Comparison of ENCODE assay signal across 8 mouse cellular contexts in genomic region chr6:140514205-140515110, GRCm38 (mm10).
A peak's percentile ranks its signal among the peaks of the same experiment; 100 is the strongest.
DNase-seq lines count a peak whose midpoint lies in the region; ATAC-seq and TF ChIP-seq lines count a peak whose summit lies in the region.

No protein-coding gene starts in this region.

- ATAC-seq in embryonic facial prominence, embryonic 13.5 days (ENCODE audit: insufficient number of reproducible peaks, insufficient read depth, low FRiP score, low TSS enrichment, low read depth): no peak
- ATAC-seq in hindbrain, embryonic 12.5 days (ENCODE audit: low FRiP score): no peak
- ATAC-seq in lung, embryonic 14.5 days (ENCODE audit: insufficient read depth): peak; percentile 68; the same call in 1 of the 2 replicates

- peak; percentile 41 for DNase-seq in right cerebral cortex, adult 18-20 months
- DNase-seq in right cerebral cortex, adult 2 months (ENCODE audit: low spot score in 2 of 2): no peak
- peak; percentile 72 for DNase-seq in lung, embryonic 14.5 days
- DNase-seq in layer of hippocampus, adult 9-10 months (ENCODE audit: low spot score): no peak
- DNase-seq in left cerebral cortex, adult 8-10 months (ENCODE audit: low spot score in 2 of 2): no peak

- no peak overlapping the region for H3K4me3 ChIP-seq in embryonic facial prominence, embryonic 13.5 days
- H3K4me3 ChIP-seq in hindbrain, embryonic 12.5 days: no peak overlapping the region
- no peak overlapping the region for H3K4me3 ChIP-seq in lung, embryonic 14.5 days (ENCODE audit: low read depth, low read length)
- H3K4me3 ChIP-seq in olfactory bulb, adult 2 months (ENCODE audit: insufficient read depth, low read depth, low read length): peak overlapping the region; percentile 21; the same call in 1 of the 2 replicates

- TF ChIP-seq POLR2A in olfactory bulb, adult 2 months (IDR thresholded peaks at IDR 0.05; ENCODE audit: insufficient read depth, low read depth, low read length): no peak

- H3K27me3 ChIP-seq in embryonic facial prominence, embryonic 13.5 days: no peaks in the 10 kb centered on the region
- H3K27me3 ChIP-seq in hindbrain, embryonic 12.5 days: no peaks in the 10 kb centered on the region
- H3K27me3 ChIP-seq in lung, embryonic 14.5 days (ENCODE audit: insufficient read depth, low read length): no peaks in the 10 kb centered on the region

- no peaks in the 10 kb centered on the region for H3K9me3 ChIP-seq in embryonic facial prominence, embryonic 13.5 days
- H3K9me3 ChIP-seq in hindbrain, embryonic 12.5 days (replicated peaks): no peaks in the 10 kb centered on the region
- no peaks in the 10 kb centered on the region for H3K9me3 ChIP-seq in lung, embryonic 14.5 days (ENCODE audit: low read depth, low read length)

- 10% methylated on average over 8 of the region's 8 CpGs for WGBS in embryonic facial prominence, embryonic 13.5 days
- WGBS in hindbrain, embryonic 12.5 days: 14% methylated on average over 8 of the region's 8 CpGs
- 14% methylated on average over 8 of the region's 8 CpGs for WGBS in lung, embryonic 14.5 days
- WGBS in olfactory bulb, adult 2 months: 12% methylated on average over 8 of the region's 8 CpGs

- peaks cover 50% of the 10 kb centered on the region for H3K4me1 ChIP-seq in embryonic facial prominence, embryonic 13.5 days
- peaks cover 27% of the 10 kb centered on the region for H3K4me1 ChIP-seq in hindbrain, embryonic 12.5 days
- H3K4me1 ChIP-seq in lung, embryonic 14.5 days (ENCODE audit: insufficient read depth): peaks cover 5% of the 10 kb centered on the region; the same call in 1 of the 2 replicates
- peaks cover 35% of the 10 kb centered on the region for H3K4me1 ChIP-seq in olfactory bulb, adult 2 months (ENCODE audit: control insufficient read depth, insufficient read depth, low read length)

- peak overlapping the region; percentile 51 for H3K9ac ChIP-seq in embryonic facial prominence, embryonic 13.5 days
- H3K9ac ChIP-seq in hindbrain, embryonic 12.5 days: no peak overlapping the region
- H3K9ac ChIP-seq in lung, embryonic 14.5 days: no peak overlapping the region

- H3K27ac ChIP-seq in embryonic facial prominence, embryonic 13.5 days: peak overlapping the region; percentile 48; the same call in 1 of the 2 replicates
- H3K27ac ChIP-seq in hindbrain, embryonic 12.5 days: 0 out of 2 replicates have a peak overlapping the region, but pooled peaks have one; percentile 23
- no peak overlapping the region for H3K27ac ChIP-seq in lung, embryonic 14.5 days (ENCODE audit: low read depth)
- peak overlapping the region; percentile 64 for H3K27ac ChIP-seq in olfactory bulb, adult 2 months (ENCODE audit: insufficient read depth, low read depth, low read length)

- 0 out of 2 replicates have a peak overlapping the region, but pooled peaks have one; percentile 26 for H3K4me2 ChIP-seq in embryonic facial prominence, embryonic 13.5 days
- no peak overlapping the region for H3K4me2 ChIP-seq in hindbrain, embryonic 12.5 days (replicated peaks)
- 0 out of 2 replicates have a peak overlapping the region, but pooled peaks have one; percentile 3 for H3K4me2 ChIP-seq in lung, embryonic 14.5 days

- TF ChIP-seq CTCF in lung, embryonic 14.5 days (IDR thresholded peaks at IDR 0.05; ENCODE audit: low read depth): no peak
- no peak for TF ChIP-seq CTCF in olfactory bulb, adult 2 months (IDR thresholded peaks at IDR 0.05; ENCODE audit: insufficient read depth, low read depth, low read length)

- H3K36me3 ChIP-seq in embryonic facial prominence, embryonic 13.5 days: no peaks in the 10 kb centered on the region
- H3K36me3 ChIP-seq in hindbrain, embryonic 12.5 days: no peaks in the 10 kb centered on the region
- no peaks in the 10 kb centered on the region for H3K36me3 ChIP-seq in lung, embryonic 14.5 days (ENCODE audit: insufficient read depth)

Comparison
In these comparisons a context has a peak if more than half of its experiments do, and no peak if none do; other contexts are left out.
1. DNase-seq: peak in right cerebral cortex, adult 18-20 months (single experiment) and lung, embryonic 14.5 days (single experiment); none in right cerebral cortex, adult 2 months (0 of 2), layer of hippocampus, adult 9-10 months (single experiment) and left cerebral cortex, adult 8-10 months (0 of 2).